Mouse (Mus musculus): Measurements from ENCODE around the gene Fbxo21. TPM values are rescaled to one million over a fixed set of nuclear protein-coding genes. Genes with fewer than 3 reads are reported as not detected.

The Fbxo21 gene
- polyA plus RNA-seq, 1 experiment from 2014 or later, result 89.0 TPM

DNA sequence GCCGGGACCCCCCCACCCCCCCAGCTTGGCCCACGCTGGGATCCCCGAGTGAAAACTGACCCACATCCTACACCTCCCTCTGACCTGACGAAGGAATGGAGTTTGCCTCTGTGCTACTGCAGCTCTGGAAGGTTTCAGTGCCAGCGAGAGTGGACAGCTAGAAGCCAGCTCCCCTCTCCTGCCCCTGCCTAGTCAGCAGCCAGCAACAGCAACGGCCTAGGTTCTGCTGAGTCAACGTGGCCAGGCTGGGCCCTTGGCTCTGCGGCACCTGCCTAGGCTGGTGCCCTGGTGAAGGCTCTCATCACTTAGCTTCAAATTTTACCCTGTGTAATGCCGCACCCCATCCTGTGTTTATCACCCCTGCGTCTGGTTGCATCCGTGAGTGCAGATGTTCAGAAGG is 43.4 kb downstream of the Fbxo21 start:
- H3K4me1 ChIP-seq (replicated peaks), result peaks cover 8% of the 10 kb centered on the region
- H3K4me2 ChIP-seq, result no peak overlapping the region
- no peaks in the 10 kb centered on the region for H3K9me3 ChIP-seq
- no peak overlapping the region for H3K27ac ChIP-seq
- no peak overlapping the region for H3K4me3 ChIP-seq (replicated peaks)
- ATAC-seq (ENCODE audit: insufficient number of reproducible peaks, insufficient read depth, low FRiP score, low TSS enrichment, low read depth), result no peak
- H3K9ac ChIP-seq (replicated peaks), result no peak overlapping the region
- WGBS, result 64% methylated on average over 11 of the region's 11 CpGs
- peaks cover 4% of the 10 kb centered on the region; the same call in 1 of the 2 replicates for H3K27me3 ChIP-seq
- no peaks in the 10 kb centered on the region for H3K36me3 ChIP-seq

DNA sequence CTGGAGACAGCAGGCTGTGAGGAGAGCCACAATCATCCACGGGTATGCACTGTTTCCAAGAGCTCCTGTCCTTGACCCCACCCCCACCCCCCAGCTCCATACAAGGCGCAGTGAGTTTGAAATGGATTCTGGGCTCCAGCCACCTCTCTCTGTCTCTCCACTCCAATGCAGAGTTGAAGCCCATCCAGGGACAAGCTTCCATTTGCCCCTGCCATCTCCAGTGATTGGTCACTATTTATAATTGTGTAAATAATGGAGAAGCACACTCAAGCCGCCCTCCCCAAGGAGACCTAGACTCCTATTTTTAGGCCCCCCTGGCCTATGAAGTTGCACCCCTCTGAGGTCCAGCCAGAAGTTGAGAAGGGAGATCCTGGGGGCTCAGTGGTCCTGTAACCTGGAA is 46.5 kb downstream of the Fbxo21 start:
- Histone ChIP-seq H3K9me3 (no peaks in the 10 kb centered on the region), H3K4me2 (no peak overlapping the region), H3K36me3 (no peaks in the 10 kb centered on the region), H3K4me3 (replicated peaks) (no peak overlapping the region), H3K4me1 (replicated peaks) (peaks cover 22% of the 10 kb centered on the region), H3K9ac (replicated peaks) (no peak overlapping the region), H3K27me3 (peaks cover 29% of the 10 kb centered on the region), H3K27ac (no peak overlapping the region)
- WGBS, result 71% methylated on average over 3 of the region's 3 CpGs
- ATAC-seq (ENCODE audit: insufficient number of reproducible peaks, insufficient read depth, low FRiP score, low TSS enrichment, low read depth), result no peak

DNA sequence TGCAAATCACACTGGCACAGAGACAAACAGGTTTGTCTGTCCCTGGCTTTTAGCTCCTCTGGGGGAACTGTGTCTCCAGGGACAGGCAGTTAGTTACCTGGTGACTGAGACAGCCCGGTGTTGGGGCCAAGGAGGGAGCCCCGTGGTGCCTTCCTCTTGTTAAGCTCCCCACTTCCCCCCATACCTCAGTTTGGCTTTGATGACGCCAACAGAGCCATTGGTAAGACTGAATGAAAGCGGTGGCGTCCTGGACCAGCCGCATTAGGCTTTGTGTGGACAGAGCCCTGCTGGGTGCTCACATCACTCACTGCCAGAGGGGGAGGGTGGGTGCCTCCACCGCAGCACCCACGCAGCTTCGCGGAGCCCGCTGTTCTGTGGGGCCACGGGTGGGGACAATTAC is 49.4 kb downstream of the Fbxo21 start:
- no peak overlapping the region for H3K9ac ChIP-seq (replicated peaks)
- H3K4me1 ChIP-seq (replicated peaks), result peaks cover 37% of the 10 kb centered on the region
- H3K4me3 ChIP-seq (replicated peaks), result no peak overlapping the region
- peaks cover 57% of the 10 kb centered on the region for H3K27me3 ChIP-seq
- H3K36me3 ChIP-seq, result no peaks in the 10 kb centered on the region
- no peak overlapping the region for H3K4me2 ChIP-seq
- H3K9me3 ChIP-seq, result no peaks in the 10 kb centered on the region
- ATAC-seq (ENCODE audit: insufficient number of reproducible peaks, insufficient read depth, low FRiP score, low TSS enrichment, low read depth), result no peak
- 3% methylated on average over 12 of the region's 12 CpGs for WGBS
- no peak overlapping the region for H3K27ac ChIP-seq

DNA sequence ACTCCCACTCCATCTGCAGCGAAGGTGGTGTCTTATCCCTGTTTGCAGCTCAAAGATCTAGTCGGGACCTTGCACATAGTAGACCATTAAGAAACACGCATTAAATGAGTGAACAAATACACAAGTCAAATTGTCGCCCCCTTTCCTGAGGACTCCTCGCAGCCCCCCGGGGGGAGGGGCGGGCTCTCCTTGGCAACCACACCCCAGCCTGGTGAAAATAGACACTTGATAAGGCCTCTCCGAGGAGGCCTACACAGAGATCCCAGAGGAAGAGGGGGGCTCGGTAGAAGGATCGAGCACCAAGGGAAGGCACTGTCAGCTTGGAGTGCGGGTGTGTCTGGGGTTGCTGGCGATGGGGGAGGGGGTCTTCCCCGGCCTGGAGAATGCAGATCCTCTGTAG is 49.8 kb downstream of the Fbxo21 start:
- H3K4me1 ChIP-seq (replicated peaks), result peaks cover 39% of the 10 kb centered on the region
- peaks cover 62% of the 10 kb centered on the region for H3K27me3 ChIP-seq
- H3K4me3 ChIP-seq (replicated peaks), result peak overlapping the region; percentile 71
- H3K36me3 ChIP-seq, result no peaks in the 10 kb centered on the region
- H3K4me2 ChIP-seq, result peak overlapping the region; percentile 100
- 0 out of 2 replicates have a peak overlapping the region, but pooled peaks have one; percentile 18 for H3K9ac ChIP-seq (replicated peaks)
- no peak overlapping the region for H3K27ac ChIP-seq
- no peaks in the 10 kb centered on the region for H3K9me3 ChIP-seq
- ATAC-seq (ENCODE audit: insufficient number of reproducible peaks, insufficient read depth, low FRiP score, low TSS enrichment, low read depth), result no peak
- WGBS, result 2% methylated on average over 13 of the region's 13 CpGs

DNA sequence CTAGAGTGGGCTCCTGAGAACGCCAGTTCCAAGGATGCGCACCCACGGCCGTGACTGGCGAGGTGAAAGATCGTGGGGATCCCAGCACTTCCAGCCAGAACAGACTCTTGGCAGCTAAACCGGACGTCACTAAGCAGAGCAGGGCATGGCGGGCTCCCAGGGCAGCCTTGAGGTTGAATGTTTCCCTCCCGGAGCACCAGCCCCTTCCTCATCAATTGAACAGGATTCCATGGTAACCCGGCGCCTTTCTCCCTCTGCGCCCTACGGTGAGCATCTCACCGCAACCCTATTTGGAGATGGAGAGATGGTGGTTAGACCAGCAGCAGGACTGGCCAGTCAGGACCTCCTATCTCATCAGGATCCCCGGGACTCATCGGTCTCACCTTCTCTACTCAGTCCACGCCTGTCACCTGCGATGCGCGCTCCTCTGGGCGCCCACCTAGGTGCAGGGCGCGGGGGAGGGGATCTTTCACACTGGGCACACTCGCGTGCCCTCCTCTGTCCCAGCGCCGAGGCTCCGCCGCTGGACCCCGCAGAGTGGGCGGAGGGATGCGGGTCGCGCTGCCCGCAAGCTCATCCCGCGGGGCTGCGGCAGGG is 50.7 kb downstream of the Fbxo21 start:
- 2% methylated on average over 39 of the region's 39 CpGs for WGBS
- H3K27ac ChIP-seq, result no peak overlapping the region

DNA sequence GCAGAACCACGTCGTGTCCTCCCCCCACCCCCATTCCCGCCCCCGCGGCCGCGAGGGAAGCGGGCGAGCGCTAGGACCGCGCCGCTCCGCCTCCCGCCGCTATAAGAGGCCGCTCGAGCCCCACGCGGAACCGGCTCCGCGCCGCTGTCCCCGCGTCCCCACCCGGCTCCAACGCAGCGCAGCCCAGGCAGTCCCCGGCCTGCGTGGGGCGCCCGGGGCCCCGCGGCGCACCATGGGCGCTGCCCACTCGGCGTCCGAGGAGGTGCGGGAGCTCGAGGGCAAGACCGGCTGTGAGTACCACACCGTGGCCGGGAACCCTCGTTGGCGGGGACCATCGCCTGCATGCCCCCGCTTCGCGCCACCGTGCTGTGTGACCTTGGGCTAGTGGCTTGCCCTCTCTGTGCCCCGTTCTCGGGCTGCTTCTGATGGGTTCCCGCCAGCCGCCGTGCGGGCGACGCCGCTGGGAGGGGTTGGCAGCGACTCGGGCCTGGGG is 51.2 kb downstream of the Fbxo21 start, which contains the start of gene Tesc:
TSS of gene Tesc (plus strand) at position 46 of the 493 bp plus-strand sequence.
- ATAC-seq (ENCODE audit: insufficient number of reproducible peaks, insufficient read depth, low FRiP score, low TSS enrichment, low read depth), result no peak
- no peak within 1 kb of the TSS for H3K27ac ChIP-seq
- H3K4me1 ChIP-seq (replicated peaks), result peaks cover 39% of the 10 kb centered on the region
- peak within 1 kb of the TSS; percentile 100 for H3K4me2 ChIP-seq
- H3K36me3 ChIP-seq, result no peaks in the 10 kb centered on the region
- H3K9me3 ChIP-seq, result no peaks in the 10 kb centered on the region
- WGBS, result under 1% methylated on average over 46 of the region's 63 CpGs
- peak within 1 kb of the TSS; percentile 57 for H3K9ac ChIP-seq (replicated peaks)
- peak within 1 kb of the TSS; percentile 71 for H3K4me3 ChIP-seq (replicated peaks)
- H3K27me3 ChIP-seq, result peaks cover 68% of the 10 kb centered on the region

More for the DNA sequence above, 50.7 kb downstream of the Fbxo21 start:
- H3K4me1 ChIP-seq (replicated peaks), result peaks cover 39% of the 10 kb centered on the region
- peak overlapping the region; percentile 57 for H3K9ac ChIP-seq (replicated peaks)
- H3K4me3 ChIP-seq (replicated peaks), result peak overlapping the region; percentile 71
- peaks cover 68% of the 10 kb centered on the region for H3K27me3 ChIP-seq
- no peaks in the 10 kb centered on the region for H3K36me3 ChIP-seq
- ATAC-seq (ENCODE audit: insufficient number of reproducible peaks, insufficient read depth, low FRiP score, low TSS enrichment, low read depth), result no peak
- no peaks in the 10 kb centered on the region for H3K9me3 ChIP-seq
- H3K4me2 ChIP-seq, result peak overlapping the region; percentile 100

DNA sequence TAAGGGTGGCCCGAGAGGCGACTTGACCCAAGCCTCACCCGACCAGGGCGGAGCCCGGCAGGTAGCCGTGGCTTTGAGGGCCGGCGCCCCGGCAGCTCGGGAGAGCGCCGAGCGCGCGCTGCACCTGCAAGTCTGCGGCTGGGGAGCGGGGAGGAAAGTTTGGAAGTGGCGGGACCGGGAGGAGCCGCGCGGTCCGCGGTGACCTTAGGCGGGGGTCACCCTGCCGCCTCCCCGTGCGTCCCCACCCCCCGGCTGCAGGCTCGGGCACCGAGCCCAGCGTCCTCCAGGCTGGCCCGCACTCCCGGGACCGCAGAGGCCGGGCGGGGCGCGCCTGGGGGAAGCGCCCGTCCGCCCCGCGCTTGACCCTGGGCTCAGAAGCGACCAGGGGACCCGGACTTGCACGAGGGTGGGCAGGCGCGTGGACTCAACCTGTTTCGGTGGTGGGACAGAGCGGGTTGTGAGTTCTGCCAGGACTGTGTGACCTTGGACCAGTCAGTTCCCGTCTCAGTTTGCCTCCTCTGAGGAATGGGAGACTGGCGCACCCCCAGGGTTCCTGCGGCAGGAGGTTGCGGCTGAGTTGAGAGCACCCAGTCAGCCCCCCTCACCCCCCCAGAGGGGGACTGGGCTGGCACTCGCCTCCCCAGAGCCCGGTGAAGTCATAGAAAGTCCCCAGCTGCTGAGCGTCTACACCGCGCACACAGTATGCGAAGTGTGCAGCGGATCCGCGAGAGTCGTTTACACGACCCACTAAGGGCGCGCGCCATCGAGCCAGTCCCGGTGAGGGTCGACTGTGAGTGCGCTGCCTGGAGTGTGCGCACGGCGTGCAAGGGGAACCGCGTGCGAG is 51.9 kb downstream of the Fbxo21 start:
- WGBS, result 2% methylated on average over 69 of the region's 79 CpGs
- Histone ChIP-seq H3K9ac (replicated peaks) (peak overlapping the region; percentile 57; the same call in 1 of the 2 replicates), H3K9me3 (no peaks in the 10 kb centered on the region), H3K4me2 (peak overlapping the region; percentile 100), H3K36me3 (no peaks in the 10 kb centered on the region), H3K27me3 (peaks cover 70% of the 10 kb centered on the region), H3K4me1 (replicated peaks) (peaks cover 39% of the 10 kb centered on the region), H3K4me3 (replicated peaks) (peak overlapping the region; percentile 71), H3K27ac (no peak overlapping the region)
- ATAC-seq (ENCODE audit: insufficient number of reproducible peaks, insufficient read depth, low FRiP score, low TSS enrichment, low read depth), result no peak

DNA sequence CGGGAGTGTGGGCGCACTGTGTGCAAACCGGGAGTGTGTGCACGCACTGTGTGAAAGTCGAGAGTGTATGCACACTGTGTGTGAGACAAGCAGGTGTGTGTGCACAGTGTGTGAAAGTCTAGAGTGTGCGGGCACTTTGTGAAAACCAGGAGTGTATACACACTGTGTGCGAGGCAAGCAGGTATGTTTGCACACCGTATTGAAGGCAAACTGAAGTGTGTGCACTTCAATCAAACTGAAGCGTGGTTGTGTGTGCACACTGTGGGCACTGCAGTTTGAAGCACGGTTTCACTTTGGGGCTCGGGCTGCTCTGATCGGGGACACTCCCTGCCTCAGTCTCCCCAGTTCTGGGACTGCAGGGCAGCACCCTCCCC is 52.5 kb downstream of the Fbxo21 start:
- WGBS, result 9% methylated on average over 12 of the region's 12 CpGs
- Histone ChIP-seq H3K27me3 (peaks cover 72% of the 10 kb centered on the region), H3K36me3 (no peaks in the 10 kb centered on the region), H3K4me2 (peak overlapping the region; percentile 100), H3K27ac (no peak overlapping the region), H3K9ac (replicated peaks) (no peak overlapping the region), H3K4me3 (replicated peaks) (peak overlapping the region; percentile 71), H3K9me3 (no peaks in the 10 kb centered on the region), H3K4me1 (replicated peaks) (peaks cover 39% of the 10 kb centered on the region)
- no peak for ATAC-seq (ENCODE audit: insufficient number of reproducible peaks, insufficient read depth, low FRiP score, low TSS enrichment, low read depth)

DNA sequence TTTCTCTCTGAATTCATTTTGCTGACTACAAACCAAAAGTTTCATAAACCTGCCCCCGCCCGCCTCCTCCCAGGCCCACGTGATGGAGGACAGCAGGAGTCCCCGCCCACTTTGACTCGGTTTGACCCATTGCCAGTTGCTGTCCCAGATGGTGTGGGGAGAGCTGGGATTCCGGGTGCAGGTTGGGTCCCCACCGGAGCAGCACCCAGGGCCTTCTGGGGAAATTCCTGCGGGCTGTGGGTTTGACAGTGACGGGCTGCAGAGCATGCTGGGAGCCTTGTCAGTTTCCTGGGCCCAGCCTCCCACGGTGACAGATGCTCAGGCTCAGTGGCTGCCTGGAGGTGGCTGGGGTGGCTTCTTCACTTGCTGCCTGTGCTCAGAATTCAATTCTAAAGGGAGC is 52.9 kb downstream of the Fbxo21 start:
- Histone ChIP-seq H3K9ac (replicated peaks) (no peak overlapping the region), H3K9me3 (no peaks in the 10 kb centered on the region), H3K4me2 (peak overlapping the region; percentile 100), H3K27me3 (peaks cover 72% of the 10 kb centered on the region), H3K27ac (no peak overlapping the region), H3K4me3 (replicated peaks) (peak overlapping the region; percentile 71), H3K4me1 (replicated peaks) (peaks cover 39% of the 10 kb centered on the region), H3K36me3 (no peaks in the 10 kb centered on the region)
- 2% methylated on average over 10 of the region's 10 CpGs for WGBS
- ATAC-seq (ENCODE audit: insufficient number of reproducible peaks, insufficient read depth, low FRiP score, low TSS enrichment, low read depth), result no peak

DNA sequence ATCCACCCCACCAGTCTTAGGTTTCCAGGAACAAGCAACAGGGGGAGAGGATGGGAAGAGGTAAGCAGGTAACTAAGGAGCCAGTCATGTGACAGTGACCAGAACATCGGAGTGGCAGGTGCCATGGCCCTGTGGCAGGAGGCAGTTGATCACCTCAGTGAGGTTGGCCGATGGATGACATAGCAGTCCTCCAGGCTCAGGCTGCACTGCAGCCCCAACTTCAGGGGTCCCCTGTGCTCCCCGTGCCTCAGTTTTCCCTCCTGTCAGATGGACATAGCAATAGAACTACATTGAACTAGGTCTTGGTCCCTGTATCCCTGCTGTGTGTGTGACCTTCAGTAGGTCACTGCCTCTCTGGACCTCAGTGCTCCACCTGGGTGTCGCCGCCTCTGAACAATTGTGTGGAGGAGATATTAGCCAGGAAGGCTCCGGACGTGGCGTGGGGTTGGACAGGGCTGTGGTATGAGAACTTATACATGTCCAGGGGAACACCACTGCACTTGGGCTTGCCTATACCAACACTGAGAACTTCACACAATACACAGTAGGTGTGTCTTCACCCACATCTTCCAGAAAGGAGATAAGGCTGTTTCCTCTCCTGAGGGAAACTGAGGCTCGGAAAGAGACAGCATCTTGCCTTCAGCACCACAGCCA is 53.6 kb downstream of the Fbxo21 start:
- Histone ChIP-seq H3K36me3 (no peaks in the 10 kb centered on the region), H3K4me3 (replicated peaks) (no peak overlapping the region), H3K27me3 (peaks cover 72% of the 10 kb centered on the region), H3K9ac (replicated peaks) (no peak overlapping the region), H3K9me3 (peaks cover 6% of the 10 kb centered on the region; the same call in 1 of the 2 replicates), H3K4me1 (replicated peaks) (peaks cover 39% of the 10 kb centered on the region), H3K4me2 (no peak overlapping the region), H3K27ac (no peak overlapping the region)
- no peak for ATAC-seq (ENCODE audit: insufficient number of reproducible peaks, insufficient read depth, low FRiP score, low TSS enrichment, low read depth)
- 90% methylated on average over 9 of the region's 9 CpGs for WGBS

DNA sequence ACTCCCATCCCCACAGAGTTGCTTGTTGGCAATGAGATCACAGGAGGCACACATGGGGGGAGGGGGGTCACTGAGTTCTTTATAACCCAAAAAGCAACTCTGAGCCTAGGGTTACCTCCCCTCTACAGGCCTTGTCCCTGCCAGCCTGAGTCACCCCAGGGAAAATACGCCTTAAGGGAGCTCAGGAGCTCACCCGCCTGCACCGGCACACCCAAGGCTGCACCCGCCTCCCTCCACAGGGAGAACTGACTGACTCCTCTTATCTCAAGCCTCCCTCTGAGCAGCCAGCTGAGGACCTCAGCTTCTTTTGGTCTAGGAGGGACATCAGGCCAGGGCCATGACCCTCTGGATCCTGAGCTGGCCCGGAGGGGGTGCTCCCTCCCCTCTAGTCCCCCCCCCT is 54.5 kb downstream of the Fbxo21 start:
- Histone ChIP-seq H3K4me2 (no peak overlapping the region), H3K4me1 (replicated peaks) (peaks cover 37% of the 10 kb centered on the region), H3K27me3 (peaks cover 63% of the 10 kb centered on the region), H3K4me3 (replicated peaks) (no peak overlapping the region), H3K36me3 (no peaks in the 10 kb centered on the region), H3K9ac (replicated peaks) (no peak overlapping the region), H3K9me3 (peaks cover 8% of the 10 kb centered on the region; the same call in 1 of the 2 replicates), H3K27ac (no peak overlapping the region)
- WGBS, result 55% methylated on average over 5 of the region's 5 CpGs
- no peak for ATAC-seq (ENCODE audit: insufficient number of reproducible peaks, insufficient read depth, low FRiP score, low TSS enrichment, low read depth)
